Mouse (Mus musculus): Measurements from ENCODE around the gene Fcrl5. TPM values are rescaled to one million over a fixed set of nuclear protein-coding genes. Genes with fewer than 3 reads are reported as not detected.

Fcrl5 gene
- total and polyA plus RNA-seq, 3 experiments = 3.8 to 19.2 (median 16.9) TPM

DNA sequence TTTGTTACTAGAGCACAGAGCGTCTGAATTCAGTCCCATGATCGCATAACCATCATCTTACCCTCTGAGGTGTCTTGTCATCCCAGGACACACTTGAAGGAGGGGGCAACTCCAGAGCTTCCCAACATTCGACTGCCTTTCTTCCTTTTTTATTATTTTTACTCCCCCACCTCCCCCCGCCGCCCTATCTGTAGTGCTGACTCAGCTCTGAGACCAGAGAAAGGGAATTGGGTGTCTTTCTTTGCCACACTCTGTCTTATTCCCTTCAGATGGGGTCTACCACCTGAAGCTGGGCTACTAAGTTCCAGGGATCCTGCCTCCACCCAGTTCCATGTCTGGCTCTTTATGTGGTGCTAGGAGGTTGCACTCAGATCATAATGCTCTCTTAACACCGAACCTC is 25.0 kb upstream of the Fcrl5 start:
- no peak overlapping the region for H3K27ac ChIP-seq (ENCODE audit: insufficient read depth, low read depth)
- no peaks in the 10 kb centered on the region for H3K79me2 ChIP-seq (replicated peaks; ENCODE audit: control insufficient read depth, extremely low read depth, insufficient read depth, poor library complexity, severe bottlenecking)
- in situ Hi-C loops (cut with MboI; ENCODE audit: low pct_ligation_motif_present, low pct_unique_long_range_greater_than_20kb, low sequenced_read_pairs) = loop anchor here (5.0 kb wide), 1 partner anchor 88 kb away; no protein-coding TSS in a partner anchor
- H3K9me3 ChIP-seq (replicated peaks; ENCODE audit: low read length) = no peaks in the 10 kb centered on the region
- H3K9ac ChIP-seq (ENCODE audit: insufficient read depth, low read depth) = no peak overlapping the region
- H3K4me2 ChIP-seq (ENCODE audit: insufficient read depth, low read depth, poor library complexity, severe bottlenecking) = no peak overlapping the region
- no peaks in the 10 kb centered on the region for H3K36me3 ChIP-seq (replicated peaks in 1 of 2; ENCODE audit: control insufficient read depth in 1 of 2, insufficient read depth in 1 of 2, low read length in 1 of 2)
- no peak for DNase-seq (ENCODE audit: extremely low read depth)
- H3K27me3 ChIP-seq (replicated peaks) = no peaks in the 10 kb centered on the region
- peaks cover 7 to 38% of the 10 kb centered on the region in 2 experiments; a peak in 3 of 4 replicates for H3K4me1 ChIP-seq (ENCODE audit: control insufficient read depth in 1 of 2, insufficient read depth in 2 of 2)
- dilution Hi-C loops (cut with MboI; ENCODE audit: extremely low pct_ligation_motif_present, extremely low pct_unique_long_range_greater_than_20kb, low sequenced_read_pairs) = no loop called here
- TF ChIP-seq MAFK (IDR thresholded peaks at IDR 0.05; ENCODE audit: insufficient replicate concordance, low read length) = peak; percentile 60; the same call in 1 of the 2 replicates
- TF ChIP-seq SIN3A (IDR thresholded peaks at IDR 0.05; ENCODE audit: low read length) = no peak
- no peak for TF ChIP-seq EP300 (IDR thresholded peaks at IDR 0.05; ENCODE audit: low read length)
- no peak overlapping the region for H3K4me3 ChIP-seq (replicated peaks in 1 of 3; ENCODE audit: low read depth in 2 of 3, low read length in 2 of 3, poor library complexity in 1 of 3)

DNA sequence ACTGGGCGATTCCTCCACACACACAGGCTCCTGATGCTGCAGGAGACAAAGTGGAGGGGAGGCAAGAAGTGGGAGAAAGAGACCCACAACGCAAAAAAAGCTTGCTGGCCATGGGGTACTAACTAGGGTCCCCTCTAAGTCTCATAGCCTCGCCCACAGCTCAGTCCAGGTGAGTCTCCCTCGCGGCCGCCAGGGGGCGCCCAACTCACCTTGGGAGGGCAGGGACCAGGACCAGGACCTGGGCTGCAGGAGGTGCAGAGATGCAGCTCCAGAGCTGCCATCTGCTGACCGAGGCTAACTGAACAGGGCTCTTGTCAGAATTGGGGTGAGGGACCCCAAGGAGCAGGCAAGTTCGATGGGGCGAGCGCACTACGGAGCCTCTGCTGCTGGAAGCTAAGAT is 24.4 kb upstream of the Fcrl5 start:
- Histone ChIP-seq H3K79me2 (replicated peaks; ENCODE audit: control insufficient read depth, extremely low read depth, insufficient read depth, poor library complexity, severe bottlenecking) (no peaks in the 10 kb centered on the region), H3K27ac (ENCODE audit: insufficient read depth, low read depth) (no peak overlapping the region), H3K27me3 (replicated peaks) (no peaks in the 10 kb centered on the region), H3K9me3 (replicated peaks; ENCODE audit: low read length) (no peaks in the 10 kb centered on the region), H3K36me3 (replicated peaks in 1 of 2; ENCODE audit: control insufficient read depth in 1 of 2, insufficient read depth in 1 of 2, low read length in 1 of 2) (no peaks in the 10 kb centered on the region), H3K9ac (ENCODE audit: insufficient read depth, low read depth) (no peak overlapping the region), H3K4me3 (replicated peaks in 1 of 3; ENCODE audit: low read depth in 2 of 3, low read length in 2 of 3, poor library complexity in 1 of 3) (no peak overlapping the region), H3K4me1 (ENCODE audit: control insufficient read depth in 1 of 2, insufficient read depth in 2 of 2) (peaks cover 7 to 38% of the 10 kb centered on the region in 2 experiments; a peak in 3 of 4 replicates), H3K4me2 (ENCODE audit: insufficient read depth, low read depth, poor library complexity, severe bottlenecking) (no peak overlapping the region)
- dilution Hi-C loops (cut with MboI; ENCODE audit: extremely low pct_ligation_motif_present, extremely low pct_unique_long_range_greater_than_20kb, low sequenced_read_pairs) (no loop called here), in situ Hi-C loops (cut with MboI; ENCODE audit: low pct_ligation_motif_present, low pct_unique_long_range_greater_than_20kb, low sequenced_read_pairs) (loop anchor here (5.0 kb wide), 1 partner anchor 89 kb away; no protein-coding TSS in a partner anchor)
- peak; percentile 54 for DNase-seq (ENCODE audit: extremely low read depth)
- TF ChIP-seq RAD21 (IDR thresholded peaks at IDR 0.05; ENCODE audit: low read depth, low read length) (peak; percentile 66), MAFK (IDR thresholded peaks at IDR 0.05; ENCODE audit: insufficient replicate concordance, low read length) (no peak), HCFC1 (IDR thresholded peaks at IDR 0.05; ENCODE audit: low read depth, low read length) (no peak), SMC3 (IDR thresholded peaks at IDR 0.05; ENCODE audit: low read depth, low read length) (peak; percentile 97), EP300 (IDR thresholded peaks at IDR 0.05; ENCODE audit: low read length) (no peak), KAT2A (IDR thresholded peaks at IDR 0.05; ENCODE audit: insufficient replicate concordance, low read length) (no peak), CTCF (conservative IDR thresholded peaks at IDR 0.05 in 1 of 2, IDR thresholded peaks at IDR 0.05 in 1 of 2; ENCODE audit: low read depth in 2 of 2, low read length in 2 of 2) (peak; percentile 49 to 92; a peak in 3 of 4 replicates), IRF4 (IDR thresholded peaks at IDR 0.05; ENCODE audit: low read depth, low read length) (0 out of 2 replicates have a peak, but pooled peaks have one; percentile 23), ZC3H11A (IDR thresholded peaks at IDR 0.05; ENCODE audit: low read depth, low read length) (peak; percentile 70), CHD2 (IDR thresholded peaks at IDR 0.05; ENCODE audit: low read length) (no peak)

DNA sequence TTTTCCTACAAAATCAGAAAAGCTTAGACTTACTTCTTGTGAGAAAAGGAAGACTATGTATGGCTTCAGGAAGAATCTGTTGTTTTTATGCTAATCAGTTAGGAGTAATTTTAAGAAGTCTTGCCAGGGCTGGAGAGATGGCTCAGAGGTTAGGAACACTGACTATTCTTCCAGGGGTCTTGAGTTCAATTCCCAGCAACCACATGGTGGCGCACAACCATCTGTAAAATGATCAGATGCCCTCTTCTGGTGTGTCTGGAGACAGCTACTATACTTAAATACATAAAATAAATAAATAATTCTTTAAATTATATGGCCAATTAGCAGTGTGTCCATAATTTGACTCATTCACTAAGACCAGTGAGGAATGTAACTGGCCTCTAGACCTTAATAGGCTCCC is 14.9 kb upstream of the Fcrl5 start:
- Histone ChIP-seq H3K36me3 (replicated peaks in 1 of 2; ENCODE audit: control insufficient read depth in 1 of 2, insufficient read depth in 1 of 2, low read length in 1 of 2) (no peaks in the 10 kb centered on the region), H3K4me2 (ENCODE audit: insufficient read depth, low read depth, poor library complexity, severe bottlenecking) (no peak overlapping the region), H3K79me2 (replicated peaks; ENCODE audit: control insufficient read depth, extremely low read depth, insufficient read depth, poor library complexity, severe bottlenecking) (no peaks in the 10 kb centered on the region), H3K9ac (ENCODE audit: insufficient read depth, low read depth) (no peak overlapping the region), H3K27me3 (replicated peaks) (no peaks in the 10 kb centered on the region), H3K4me1 (ENCODE audit: control insufficient read depth in 1 of 2, insufficient read depth in 2 of 2) (peaks cover 4 to 40% of the 10 kb centered on the region in 2 experiments; a peak in 3 of 4 replicates), H3K4me3 (replicated peaks in 1 of 3; ENCODE audit: low read depth in 2 of 3, low read length in 2 of 3, poor library complexity in 1 of 3) (no peak overlapping the region), H3K27ac (ENCODE audit: insufficient read depth, low read depth) (no peak overlapping the region), H3K9me3 (replicated peaks; ENCODE audit: low read length) (no peaks in the 10 kb centered on the region)
- in situ Hi-C loops (cut with MboI; ENCODE audit: low pct_ligation_motif_present, low pct_unique_long_range_greater_than_20kb, low sequenced_read_pairs) (loop anchor here (5.0 kb wide), 3 partner anchors 82 to 173 kb away; no protein-coding TSS in a partner anchor), dilution Hi-C loops (cut with MboI; ENCODE audit: extremely low pct_ligation_motif_present, extremely low pct_unique_long_range_greater_than_20kb, low sequenced_read_pairs) (no loop called here)
- DNase-seq (ENCODE audit: extremely low read depth) = no peak
- TF ChIP-seq BHLHE40 (IDR thresholded peaks at IDR 0.05; ENCODE audit: low read depth, low read length) = no peak
- TF ChIP-seq CHD1 (IDR thresholded peaks at IDR 0.05; ENCODE audit: low read depth, low read length) = no peak
- peak; percentile 13; the same call in 1 of the 2 replicates for TF ChIP-seq ZC3H11A (IDR thresholded peaks at IDR 0.05; ENCODE audit: low read depth, low read length)
- TF ChIP-seq MAZ (IDR thresholded peaks at IDR 0.05; ENCODE audit: low read depth, low read length) = no peak
- peak; percentile 67 for TF ChIP-seq SMC3 (IDR thresholded peaks at IDR 0.05; ENCODE audit: low read depth, low read length)
- peak; percentile 29 for TF ChIP-seq RAD21 (IDR thresholded peaks at IDR 0.05; ENCODE audit: low read depth, low read length)
- TF ChIP-seq CHD2 (IDR thresholded peaks at IDR 0.05; ENCODE audit: low read length) = no peak
- TF ChIP-seq MAFK (IDR thresholded peaks at IDR 0.05; ENCODE audit: insufficient replicate concordance, low read length) = no peak
- TF ChIP-seq CTCF (conservative IDR thresholded peaks at IDR 0.05 in 1 of 2, IDR thresholded peaks at IDR 0.05 in 1 of 2; ENCODE audit: low read depth in 2 of 2, low read length in 2 of 2) = peak; percentile 8 to 89; a peak in 2 of 4 replicates
- no peak for TF ChIP-seq NRF1 (IDR thresholded peaks at IDR 0.05; ENCODE audit: low read depth, low read length)
- no peak for TF ChIP-seq JUND (conservative IDR thresholded peaks at IDR 0.05; ENCODE audit: low read depth, low read length)
- no peak for TF ChIP-seq ZKSCAN1 (IDR thresholded peaks at IDR 0.05; ENCODE audit: borderline replicate concordance, low read depth, low read length)
- TF ChIP-seq KAT2A (IDR thresholded peaks at IDR 0.05; ENCODE audit: insufficient replicate concordance, low read length) = no peak

Data from CH12.LX (cell line).